Mouse (Mus musculus) spleen, adult 18-20 months (tissue): Measurements from ENCODE around the gene Klhl9.

ENCODE experiments used
- DNase-seq, 2 experiments: peaks; one replicate each; pipeline ENCODE4 v3.0.0; 2022; ENCODE audit warnings: mixed read lengths in 2 of 2

The Klhl9 gene

GRCm38 (mm10) chr4:88714281-88714680 is 8.0 kb downstream of the Klhl9 start:
- no peak for DNase-seq

GRCm38 (mm10) chr4:88707128-88707826 is 15.0 kb downstream of the Klhl9 start:
- no peak for DNase-seq

GRCm38 (mm10) chr4:88705924-88706323 is 16.3 kb downstream of the Klhl9 start:
- no peak for DNase-seq

GRCm38 (mm10) chr4:88699301-88699700 is 23.0 kb downstream of the Klhl9 start:
- no peak for DNase-seq

GRCm38 (mm10) chr4:88698781-88699180 is 23.5 kb downstream of the Klhl9 start:
- DNase-seq = no peak

- no peak for DNase-seq
Measured at GRCm38 (mm10) chr4:88697753-88698152, 24.5 kb downstream of the Klhl9 start.

- no peak for DNase-seq
Measured at GRCm38 (mm10) chr4:88697108-88697507, 25.2 kb downstream of the Klhl9 start.

- DNase-seq = peak; percentile 45 to 74
Measured at GRCm38 (mm10) chr4:88696237-88696884, 25.9 kb downstream of the Klhl9 start.

- no peak for DNase-seq
Measured at GRCm38 (mm10) chr4:88693392-88693791, 28.9 kb downstream of the Klhl9 start.

GRCm38 (mm10) chr4:88692537-88692936 is 29.7 kb downstream of the Klhl9 start:
- DNase-seq = no peak

- DNase-seq = no peak
Measured at GRCm38 (mm10) chr4:88691259-88691658, 31.0 kb downstream of the Klhl9 start, which contains the start of gene Ifnab. Gene Ifnab (minus strand): TSS chr4:88691359.

GRCm38 (mm10) chr4:88683812-88684211 is 38.5 kb downstream of the Klhl9 start, which contains the start of gene Ifna2:
Gene Ifna2 (minus strand): TSS chr4:88683912.
- DNase-seq = no peak

GRCm38 (mm10) chr4:88681353-88681752 is 40.9 kb downstream of the Klhl9 start:
- DNase-seq = no peak

GRCm38 (mm10) chr4:88680362-88680761 is 41.9 kb downstream of the Klhl9 start:
- DNase-seq = peak in 1 of 2 experiments; percentile 27

GRCm38 (mm10) chr4:88676824-88677223 is 45.4 kb downstream of the Klhl9 start, which contains the start of gene Ifna16:
Gene Ifna16 (minus strand): TSS chr4:88676924.
- no peak for DNase-seq
